Mouse (Mus musculus) midbrain, embryonic 13.5 days (tissue): ENCODE data around the gene Ssc5d. TPM values are rescaled to one million over a fixed set of nuclear protein-coding genes. Genes with fewer than 3 reads are reported as not detected.

Experiments used
- ATAC-seq: fragments of 200-750 bp; cut with Nextera tagmentation; 2 replicates; pipeline ENCODE4 v1.8.0; 2017; ENCODE audit warnings: mild to moderate bottlenecking, moderate TSS enrichment, moderate library complexity
- H3K27ac ChIP-seq: fragments of 300-500 bp; sonication (generic); 2 replicates; pipeline ENCODE4 v1.5.1; 2015; ENCODE audit warnings: inconsistent platforms, mild to moderate bottlenecking, moderate library complexity
- H3K27me3 ChIP-seq: fragments of 300-500 bp; sonication (generic); 2 replicates; pipeline ENCODE4 v1.6.1; 2015; ENCODE audit warnings: mild to moderate bottlenecking, inconsistent platforms
- H3K36me3 ChIP-seq: fragments of 300-500 bp; sonication (generic); 2 replicates; pipeline ENCODE4 v1.6.1; 2015; ENCODE audit warnings: mild to moderate bottlenecking, inconsistent platforms
- H3K4me1 ChIP-seq: fragments of 300-500 bp; sonication (generic); replicated peaks from 2 replicates; pipeline ENCODE4 v1.6.1; 2015; ENCODE audit warnings: inconsistent platforms
- H3K4me2 ChIP-seq: fragments of 300-500 bp; sonication (generic); replicated peaks from 2 replicates; pipeline ENCODE4 v1.6.1; 2015; ENCODE audit warnings: moderate library complexity, mild to moderate bottlenecking, inconsistent platforms
- H3K4me3 ChIP-seq: fragments of 300-500 bp; sonication (generic); replicated peaks from 2 replicates; pipeline ENCODE4 v1.5.1; 2015; ENCODE audit warnings: mild to moderate bottlenecking, inconsistent platforms
- H3K9ac ChIP-seq: fragments of 300-500 bp; sonication (generic); replicated peaks from 2 replicates; pipeline ENCODE4 v1.6.1; 2015; ENCODE audit warnings: mild to moderate bottlenecking, inconsistent platforms
- H3K9me3 ChIP-seq: fragments of 300-500 bp; sonication (generic); 2 replicates; pipeline ENCODE4 v1.6.1; 2016; ENCODE audit warnings: mild to moderate bottlenecking, inconsistent platforms
- WGBS: fragments of 180-500 bp; shearing (Covaris S2); methylation state at CpG from one replicate; pipeline ENCODE4 v1.1.7; 2015; 5-methylcytosine and 5-hydroxymethylcytosine counted together
- polyA plus RNA-seq: library from polyadenylated mRNA; unstranded; fragments of >200 nt; fragmentation: Nextera tagmentation; extraction: Ambion mirVana; gene quantifications from 2 replicates; pipeline ENCODE4 v1.2.1, GENCODE M21; 2015

The Ssc5d gene
- polyA plus RNA-seq, 1 experiment from 2014 or later, result 0.98 TPM

DNA sequence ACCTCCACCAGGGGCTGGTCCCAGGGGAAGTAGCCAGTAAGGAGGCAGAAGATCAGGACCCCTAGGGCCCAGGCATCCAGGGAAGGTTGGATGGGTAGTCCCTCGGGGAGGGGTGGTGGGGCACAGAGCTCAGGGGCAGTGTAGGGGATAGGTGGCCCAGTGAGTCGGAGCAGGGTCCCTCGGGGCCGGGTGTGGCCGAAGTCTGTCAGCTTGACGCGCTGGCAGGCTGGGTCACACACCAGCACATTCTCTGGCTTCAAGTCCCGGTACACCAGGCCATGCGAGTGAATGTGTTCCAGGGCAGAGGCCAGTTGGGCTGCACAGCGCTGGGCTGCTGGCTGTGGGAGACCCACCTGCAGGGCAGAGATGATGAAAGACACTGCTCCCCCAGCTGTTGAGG, 31.8 kb downstream of the Ssc5d start:
- Histone ChIP-seq H3K36me3 (no peaks in the 10 kb centered on the region), H3K27me3 (no peaks in the 10 kb centered on the region), H3K9ac (no peak overlapping the region), H3K4me1 (0 out of 2 replicates have a peak, but pooled peaks cover 6% of the 10 kb centered on the region), H3K4me2 (no peak overlapping the region), H3K9me3 (no peaks in the 10 kb centered on the region), H3K27ac (no peak overlapping the region), H3K4me3 (no peak overlapping the region)
- 85% methylated on average over 10 of the region's 10 CpGs for WGBS
- ATAC-seq, result no peak

DNA sequence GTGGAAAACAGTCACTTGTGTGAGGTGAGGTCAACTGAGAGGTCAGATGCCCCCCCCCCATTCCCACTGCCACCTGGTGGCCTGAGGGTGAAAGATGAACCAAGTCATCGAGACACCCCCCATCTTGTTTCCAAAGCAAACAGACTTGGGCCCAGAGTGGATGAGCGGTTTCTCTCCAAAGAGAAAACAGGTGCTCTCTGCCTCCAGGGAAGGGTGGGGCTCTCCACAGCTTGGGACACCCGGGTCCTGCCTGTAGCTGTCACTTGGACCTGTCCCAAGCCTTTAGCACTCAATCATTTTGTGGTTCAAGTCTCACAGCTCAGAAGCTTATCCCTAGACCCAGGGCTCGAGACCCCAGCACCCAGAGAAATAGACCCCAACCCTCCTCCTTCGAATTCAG, 37.9 kb downstream of the Ssc5d start:
- no peak overlapping the region for H3K9ac ChIP-seq
- 85% methylated on average over 5 of the region's 5 CpGs for WGBS
- H3K27me3 ChIP-seq, result no peaks in the 10 kb centered on the region
- H3K36me3 ChIP-seq, result no peaks in the 10 kb centered on the region
- H3K27ac ChIP-seq, result no peak overlapping the region
- 0 out of 2 replicates have a peak, but pooled peaks have one; percentile 34 for ATAC-seq
- no peak overlapping the region for H3K4me2 ChIP-seq
- H3K9me3 ChIP-seq, result no peaks in the 10 kb centered on the region
- H3K4me3 ChIP-seq, result no peak overlapping the region
- H3K4me1 ChIP-seq, result no peaks in the 10 kb centered on the region

- Histone ChIP-seq H3K4me3 (no peak within 1 kb of the TSS), H3K27me3 (no peaks in the 10 kb centered on the region), H3K4me2 (no peak within 1 kb of the TSS; the same call in 1 of the 2 replicates), H3K4me1 (no peaks in the 10 kb centered on the region), H3K27ac (no peak within 1 kb of the TSS), H3K9me3 (no peaks in the 10 kb centered on the region), H3K9ac (no peak within 1 kb of the TSS), H3K36me3 (no peaks in the 10 kb centered on the region)
- 5% methylated on average over 10 of the region's 10 CpGs for WGBS
- peak; percentile 69 for ATAC-seq
Observed at GRCm38 (mm10) chr7:4964272-4964671, 38.7 kb downstream of the Ssc5d start, which contains the start of gene Sbk2. Gene Sbk2 (minus strand): TSS chr7:4964406.

DNA sequence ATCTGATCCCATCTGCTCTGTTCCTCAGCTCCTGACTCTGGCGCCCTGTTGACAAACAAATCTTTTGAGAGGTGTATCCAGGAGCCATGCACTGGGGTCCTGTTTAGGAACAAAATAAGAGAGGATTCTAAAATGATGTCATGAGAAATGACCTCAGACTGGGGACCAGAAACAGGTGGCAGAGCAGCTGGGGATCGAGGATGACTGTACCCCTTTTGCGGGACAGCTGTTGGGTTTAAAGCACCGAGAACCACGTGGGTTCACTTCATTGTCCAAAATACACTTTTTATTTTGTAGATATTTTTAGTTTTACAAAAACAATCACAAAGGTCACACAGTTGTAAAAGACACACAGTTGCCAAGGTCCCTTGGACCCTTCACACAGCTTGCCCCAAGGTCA, 39.4 kb downstream of the Ssc5d start:
- ATAC-seq, result no peak
- no peaks in the 10 kb centered on the region for H3K27me3 ChIP-seq
- WGBS, result 85% methylated on average over 5 of the region's 5 CpGs

DNA sequence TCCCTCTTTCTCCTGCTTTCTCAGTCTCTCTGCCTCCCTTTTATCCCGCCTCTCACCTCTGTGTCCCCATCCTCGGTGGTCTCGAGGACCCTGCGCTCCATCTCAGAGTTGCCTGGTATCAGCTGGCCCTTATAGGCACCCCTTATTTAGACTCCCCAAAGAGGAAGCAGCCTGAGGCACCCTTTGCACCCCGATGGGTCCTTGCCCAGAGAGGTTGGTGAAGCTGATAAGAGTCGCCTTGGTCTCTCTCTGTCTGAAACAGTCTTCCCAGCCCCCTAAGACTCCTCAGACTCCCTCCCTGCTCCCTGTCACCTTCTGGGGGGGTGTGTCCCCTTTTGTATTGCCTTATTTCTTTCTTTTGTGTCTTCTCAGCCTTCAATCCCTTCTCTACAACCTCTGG, 45.5 kb downstream of the Ssc5d start, which contains the start of gene Sbk3:
TSS of gene Sbk3 (minus strand) at position 101 of the 400 bp plus-strand sequence.
- ATAC-seq, result no peak
- Histone ChIP-seq H3K27me3 (no peaks in the 10 kb centered on the region), H3K27ac (no peak within 1 kb of the TSS), H3K4me1 (no peaks in the 10 kb centered on the region), H3K4me2 (no peak within 1 kb of the TSS), H3K4me3 (no peak within 1 kb of the TSS), H3K9ac (no peak within 1 kb of the TSS), H3K36me3 (no peaks in the 10 kb centered on the region), H3K9me3 (no peaks in the 10 kb centered on the region)
- WGBS, result 41% methylated on average over 6 of the region's 6 CpGs

More for the DNA sequence above, 39.4 kb downstream of the Ssc5d start:
- H3K36me3 ChIP-seq, result no peaks in the 10 kb centered on the region
- H3K27ac ChIP-seq, result no peak overlapping the region
- H3K9ac ChIP-seq, result no peak overlapping the region
- no peaks in the 10 kb centered on the region for H3K9me3 ChIP-seq
- no peaks in the 10 kb centered on the region for H3K4me1 ChIP-seq
- no peak overlapping the region for H3K4me2 ChIP-seq
- no peak overlapping the region for H3K4me3 ChIP-seq

DNA sequence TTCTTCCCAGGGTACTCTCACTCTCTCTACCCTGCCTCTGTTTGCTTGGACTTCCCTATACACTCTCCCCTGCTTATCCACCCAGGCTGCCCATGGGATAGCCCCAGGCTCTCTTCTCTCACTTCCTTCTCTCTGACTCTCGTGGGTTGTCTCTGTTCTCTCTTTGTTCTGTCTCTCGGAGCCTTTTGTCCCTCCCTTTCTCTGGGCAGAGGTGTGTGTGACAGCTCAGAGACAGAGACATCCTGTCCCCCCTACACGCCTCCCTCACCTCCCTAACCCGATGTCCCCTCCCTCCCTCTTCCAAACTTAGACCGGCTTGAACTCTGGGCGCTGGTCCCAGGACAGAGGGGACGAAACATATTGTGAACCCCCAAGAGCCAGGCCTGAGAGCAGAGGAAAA, 46.1 kb downstream of the Ssc5d start:
- Histone ChIP-seq H3K9me3 (no peaks in the 10 kb centered on the region), H3K4me3 (no peak overlapping the region), H3K4me1 (no peaks in the 10 kb centered on the region), H3K36me3 (no peaks in the 10 kb centered on the region), H3K27ac (no peak overlapping the region), H3K4me2 (no peak overlapping the region), H3K27me3 (no peaks in the 10 kb centered on the region), H3K9ac (no peak overlapping the region)
- no peak for ATAC-seq
- 25% methylated on average over 7 of the region's 7 CpGs for WGBS

GRCm38 (mm10) chr7:4972321-4973047, 46.9 kb downstream of the Ssc5d start:
- WGBS, result 84% methylated on average over 18 of the region's 18 CpGs
- no peaks in the 10 kb centered on the region for H3K9me3 ChIP-seq
- no peak for ATAC-seq
- H3K9ac ChIP-seq, result no peak overlapping the region
- H3K36me3 ChIP-seq, result no peaks in the 10 kb centered on the region
- H3K4me1 ChIP-seq, result no peaks in the 10 kb centered on the region
- H3K4me2 ChIP-seq, result no peak overlapping the region
- H3K27ac ChIP-seq, result no peak overlapping the region
- H3K27me3 ChIP-seq, result no peaks in the 10 kb centered on the region
- H3K4me3 ChIP-seq, result no peak overlapping the region

- Histone ChIP-seq H3K9ac (no peak overlapping the region), H3K4me1 (no peaks in the 10 kb centered on the region), H3K27ac (no peak overlapping the region), H3K4me2 (no peak overlapping the region), H3K4me3 (no peak overlapping the region), H3K27me3 (no peaks in the 10 kb centered on the region), H3K36me3 (no peaks in the 10 kb centered on the region), H3K9me3 (no peaks in the 10 kb centered on the region)
- WGBS, result 69% methylated on average over 4 of the region's 4 CpGs
- no peak for ATAC-seq
Observed at GRCm38 (mm10) chr7:4975455-4975854, 49.9 kb downstream of the Ssc5d start.

- Histone ChIP-seq H3K4me3 (no peak overlapping the region), H3K36me3 (no peaks in the 10 kb centered on the region), H3K4me2 (no peak overlapping the region), H3K9ac (no peak overlapping the region), H3K27ac (no peak overlapping the region), H3K4me1 (no peaks in the 10 kb centered on the region), H3K27me3 (no peaks in the 10 kb centered on the region), H3K9me3 (no peaks in the 10 kb centered on the region)
- WGBS, result 87% methylated on average over 7 of the region's 7 CpGs
- no peak for ATAC-seq
Observed at GRCm38 (mm10) chr7:4976832-4977231, 51.2 kb downstream of the Ssc5d start.

DNA sequence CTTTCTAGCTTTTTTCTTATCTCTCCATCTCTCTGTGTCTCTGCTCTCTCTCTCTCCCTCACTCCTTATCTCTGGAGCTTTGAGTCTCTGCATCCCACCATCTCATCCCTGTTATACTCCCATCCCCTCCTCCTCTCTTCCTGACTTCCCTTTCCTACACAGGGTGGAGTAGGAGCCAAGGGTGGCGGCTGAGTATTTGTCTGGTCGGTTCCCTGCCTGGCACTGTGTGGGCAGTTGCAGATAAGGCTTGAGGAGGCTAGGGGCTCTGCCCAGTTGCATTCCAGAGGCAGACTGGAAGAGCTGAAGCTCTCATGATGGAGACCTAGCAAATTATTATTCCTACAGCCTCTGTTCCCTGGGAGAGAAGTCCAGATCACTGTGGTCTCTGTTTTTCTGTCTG, 62.7 kb downstream of the Ssc5d start:
- Histone ChIP-seq H3K4me3 (no peak overlapping the region), H3K9me3 (peaks cover 6% of the 10 kb centered on the region; the same call in 1 of the 2 replicates), H3K9ac (no peak overlapping the region), H3K27ac (no peak overlapping the region), H3K27me3 (no peaks in the 10 kb centered on the region; the same call in 1 of the 2 replicates), H3K36me3 (peaks cover 32% of the 10 kb centered on the region), H3K4me1 (peaks cover 10% of the 10 kb centered on the region), H3K4me2 (no peak overlapping the region)
- 69% methylated on average over 2 of the region's 2 CpGs for WGBS
- ATAC-seq, result no peak

- ATAC-seq, result no peak
- H3K9ac ChIP-seq, result peak overlapping the region; percentile 81
- H3K36me3 ChIP-seq, result peaks cover 45% of the 10 kb centered on the region
- H3K9me3 ChIP-seq, result peaks cover 6% of the 10 kb centered on the region; the same call in 1 of the 2 replicates
- H3K4me3 ChIP-seq, result peak overlapping the region; percentile 68
- 0 out of 2 replicates have a peak, but pooled peaks cover 9% of the 10 kb centered on the region for H3K27me3 ChIP-seq
- peaks cover 40% of the 10 kb centered on the region for H3K4me1 ChIP-seq
- WGBS, result 42% methylated on average over 55 of the region's 55 CpGs
- H3K4me2 ChIP-seq, result peak overlapping the region; percentile 94
- H3K27ac ChIP-seq, result no peak overlapping the region
Observed at GRCm38 (mm10) chr7:4993347-4993998, 67.9 kb downstream of the Ssc5d start.

- Histone ChIP-seq H3K4me3 (peak overlapping the region; percentile 68), H3K36me3 (peaks cover 45% of the 10 kb centered on the region), H3K9me3 (peaks cover 6% of the 10 kb centered on the region; the same call in 1 of the 2 replicates), H3K4me1 (peaks cover 40% of the 10 kb centered on the region), H3K9ac (peak overlapping the region; percentile 81), H3K27me3 (0 out of 2 replicates have a peak, but pooled peaks cover 9% of the 10 kb centered on the region), H3K27ac (no peak overlapping the region), H3K4me2 (peak overlapping the region; percentile 94)
- WGBS, result 53% methylated on average over 59 of the region's 59 CpGs
- ATAC-seq, result no peak
Observed at GRCm38 (mm10) chr7:4993999-4994788, 68.6 kb downstream of the Ssc5d start.
